Mouse (Mus musculus) limb, embryonic 10.5 days (tissue): ENCODE measurements at regions not wholly inside any gene's neighbourhood (a gene's known extent, or its start where the extent isn't known, plus 50 kb on each side); places are given as distances from the start of the nearest gene placed in this dataset.

ENCODE experiments used
- DNase-seq: peaks from one replicate; pipeline ENCODE4 v3.0.0-alpha.2; 2017; ENCODE audit warnings: low spot score
- H3K27ac ChIP-seq: fragments of 300-500 bp; sonication (generic); 2 replicates; pipeline ENCODE4 v1.5.1; 2016; ENCODE audit warnings: mild to moderate bottlenecking
- H3K27me3 ChIP-seq: fragments of 300-500 bp; sonication (generic); 2 replicates; pipeline ENCODE4 v1.6.1; 2016; ENCODE audit warnings: low read depth, mild to moderate bottlenecking; ENCODE audit not compliant: poor library complexity, severe bottlenecking
- H3K36me3 ChIP-seq: fragments of 300-500 bp; sonication (generic); 2 replicates; pipeline ENCODE4 v1.6.1; 2016; ENCODE audit warnings: mild to moderate bottlenecking, moderate library complexity
- H3K4me1 ChIP-seq: fragments of 300-500 bp; sonication (generic); 2 replicates; pipeline ENCODE4 v1.6.1; 2016
- H3K4me3 ChIP-seq: fragments of 300-500 bp; sonication (generic); 2 replicates; pipeline ENCODE4 v1.5.1; 2016; ENCODE audit warnings: mild to moderate bottlenecking, moderate library complexity
- H3K9me3 ChIP-seq: fragments of 300-500 bp; sonication (generic); replicated peaks from 2 replicates; pipeline ENCODE4 v1.6.1; 2016; ENCODE audit warnings: mild to moderate bottlenecking
- WGBS: fragments of 180-500 bp; shearing (Covaris S2); methylation state at CpG from one replicate; pipeline ENCODE4 v1.1.7; 2016; 5-methylcytosine and 5-hydroxymethylcytosine counted together

DNA sequence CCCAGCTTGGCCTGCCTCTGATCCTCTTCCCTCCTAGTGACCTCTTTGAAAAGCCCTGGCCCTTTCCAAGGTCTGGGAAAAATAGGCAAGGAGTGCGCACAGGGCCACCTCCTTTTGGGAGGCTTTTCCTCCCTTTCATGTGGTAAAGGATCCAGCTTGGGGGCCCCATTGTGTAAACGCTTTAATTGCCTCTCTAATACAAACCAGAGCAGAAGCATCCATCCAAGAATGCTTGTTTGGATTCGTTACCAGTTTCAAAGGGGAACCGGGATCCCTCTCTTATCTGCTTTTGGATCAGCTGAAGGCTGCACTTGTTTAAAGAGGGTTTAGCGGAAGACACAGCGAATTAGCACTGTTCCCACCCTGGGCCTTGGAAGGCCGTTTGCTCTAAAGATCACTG, 109.3 kb upstream of the Cops8 start:
- no peaks in the 10 kb centered on the region for H3K36me3 ChIP-seq
- H3K4me1 ChIP-seq, result peaks cover 13% of the 10 kb centered on the region
- 0 out of 2 replicates have a peak, but pooled peaks cover 5% of the 10 kb centered on the region for H3K27me3 ChIP-seq
- peak overlapping the region; percentile 53; the same call in 1 of the 2 replicates for H3K27ac ChIP-seq
- WGBS, result 7% methylated on average over 7 of the region's 7 CpGs
- H3K9me3 ChIP-seq, result no peaks in the 10 kb centered on the region
- no peak for DNase-seq
- H3K4me3 ChIP-seq, result no peak overlapping the region

GRCm38 (mm10) chr1:90495174-90495573, 107.6 kb upstream of the Cops8 start:
- no peak for DNase-seq
- 91% methylated on average over 9 of the region's 9 CpGs for WGBS
- Histone ChIP-seq H3K4me1 (peaks cover 13% of the 10 kb centered on the region), H3K27me3 (0 out of 2 replicates have a peak, but pooled peaks cover 5% of the 10 kb centered on the region), H3K4me3 (no peak overlapping the region), H3K9me3 (no peaks in the 10 kb centered on the region; the same call in 1 of the 2 replicates), H3K36me3 (no peaks in the 10 kb centered on the region), H3K27ac (no peak overlapping the region)

DNA sequence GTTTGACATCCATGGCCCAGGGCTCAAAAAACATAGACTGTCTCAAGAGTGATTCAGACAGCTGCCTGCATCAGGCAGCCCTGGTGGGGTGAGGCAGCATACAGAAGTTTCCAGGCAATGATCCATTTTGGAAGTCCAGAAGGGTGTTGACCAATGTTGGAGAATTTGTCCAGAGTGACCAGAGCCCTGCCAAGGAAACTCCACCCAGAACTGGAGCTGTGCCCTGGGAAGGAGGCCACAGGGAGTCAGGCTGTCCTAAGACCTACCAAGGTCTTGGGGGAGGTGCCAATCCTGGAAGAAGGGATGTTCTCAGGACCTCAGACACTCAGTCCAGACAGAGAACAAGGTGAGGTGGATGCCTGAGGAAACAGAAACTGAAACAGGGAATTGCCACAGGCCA, 105.2 kb upstream of the Cops8 start:
- no peak for DNase-seq
- 0 out of 2 replicates have a peak, but pooled peaks cover 5% of the 10 kb centered on the region for H3K27me3 ChIP-seq
- H3K4me3 ChIP-seq, result no peak overlapping the region
- peaks cover 13% of the 10 kb centered on the region for H3K4me1 ChIP-seq
- no peaks in the 10 kb centered on the region; the same call in 1 of the 2 replicates for H3K9me3 ChIP-seq
- no peaks in the 10 kb centered on the region for H3K36me3 ChIP-seq
- no peak overlapping the region for H3K27ac ChIP-seq

GRCm38 (mm10) chr1:90501373-90501772, 101.4 kb upstream of the Cops8 start:
- Histone ChIP-seq H3K27ac (no peak overlapping the region), H3K4me1 (peaks cover 19% of the 10 kb centered on the region), H3K36me3 (no peaks in the 10 kb centered on the region), H3K9me3 (no peaks in the 10 kb centered on the region; the same call in 1 of the 2 replicates), H3K27me3 (0 out of 2 replicates have a peak, but pooled peaks cover 3% of the 10 kb centered on the region), H3K4me3 (no peak overlapping the region)
- no peak for DNase-seq

DNA sequence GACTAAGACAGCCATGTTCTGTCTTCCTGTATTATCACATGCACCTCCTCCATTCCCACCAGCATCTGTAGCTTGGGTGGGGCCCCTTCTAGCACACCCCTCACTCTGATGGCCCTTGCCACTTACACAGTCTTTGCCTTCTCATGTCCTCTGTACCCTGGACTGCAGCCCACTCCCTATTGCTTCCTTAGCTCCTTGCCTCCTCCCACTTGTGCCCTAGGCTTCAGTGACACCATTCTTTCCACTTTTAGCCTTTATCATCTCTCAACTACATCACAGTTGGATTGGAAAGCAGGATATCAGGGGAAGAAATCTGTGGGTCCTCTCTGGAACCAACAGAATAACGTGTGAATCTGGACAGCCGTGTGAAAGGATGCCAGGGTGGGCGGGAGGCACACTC, 100.4 kb upstream of the Cops8 start:
- H3K4me1 ChIP-seq, result peaks cover 26% of the 10 kb centered on the region
- WGBS, result 89% methylated on average over 3 of the region's 3 CpGs
- DNase-seq, result no peak
- H3K27me3 ChIP-seq, result 0 out of 2 replicates have a peak, but pooled peaks cover 3% of the 10 kb centered on the region
- H3K36me3 ChIP-seq, result no peaks in the 10 kb centered on the region
- no peak overlapping the region; the same call in 1 of the 2 replicates for H3K27ac ChIP-seq
- no peak overlapping the region for H3K4me3 ChIP-seq
- H3K9me3 ChIP-seq, result no peaks in the 10 kb centered on the region; the same call in 1 of the 2 replicates

DNA sequence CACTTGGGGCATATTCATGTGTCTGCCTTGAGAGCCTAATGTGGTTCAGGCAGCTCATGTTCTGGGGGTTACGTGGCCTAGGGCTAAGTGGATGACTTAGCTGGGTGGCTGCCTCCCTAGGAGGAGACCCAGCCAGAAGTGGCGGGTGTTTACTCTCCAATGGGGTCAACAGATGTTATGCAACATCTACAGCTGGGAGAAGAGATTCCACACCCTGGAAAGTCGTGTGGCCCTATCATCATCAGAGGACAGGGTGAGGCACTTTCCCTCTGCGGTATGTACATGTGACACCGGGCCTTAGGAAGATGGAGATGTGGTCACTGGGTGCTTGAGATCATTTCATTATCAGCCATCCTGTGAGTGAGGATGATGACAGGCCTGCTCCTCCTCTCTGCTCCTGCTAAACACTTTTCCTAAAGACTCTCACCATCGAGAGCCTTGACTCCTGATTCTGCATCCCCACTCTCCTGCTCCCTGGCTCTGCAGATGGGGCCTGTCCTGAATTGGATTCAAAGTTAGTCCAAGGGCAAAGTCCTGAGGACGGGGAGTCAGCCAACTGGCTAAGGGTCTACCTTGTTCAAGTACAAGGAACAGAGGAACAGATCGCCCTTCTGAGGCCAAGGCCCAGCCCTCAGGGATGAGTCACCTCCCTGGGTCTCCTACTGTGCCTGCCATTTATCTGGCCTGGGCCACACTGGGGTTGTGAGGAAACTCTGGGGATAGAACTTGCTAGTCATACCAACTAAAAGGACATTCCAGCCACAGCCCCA, 99.8 kb upstream of the Cops8 start:
- Histone ChIP-seq H3K36me3 (no peaks in the 10 kb centered on the region), H3K27ac (peak overlapping the region; percentile 14; the same call in 1 of the 2 replicates), H3K27me3 (0 out of 2 replicates have a peak, but pooled peaks cover 3% of the 10 kb centered on the region), H3K4me3 (no peak overlapping the region), H3K4me1 (peaks cover 30% of the 10 kb centered on the region), H3K9me3 (no peaks in the 10 kb centered on the region; the same call in 1 of the 2 replicates)
- 84% methylated on average over 8 of the region's 8 CpGs for WGBS
- no peak for DNase-seq

- Histone ChIP-seq H3K4me1 (peaks cover 30% of the 10 kb centered on the region), H3K27me3 (0 out of 2 replicates have a peak, but pooled peaks cover 3% of the 10 kb centered on the region), H3K27ac (no peak overlapping the region), H3K4me3 (no peak overlapping the region), H3K36me3 (no peaks in the 10 kb centered on the region), H3K9me3 (no peaks in the 10 kb centered on the region)
- no peak for DNase-seq
- 12% methylated on average over 8 of the region's 8 CpGs for WGBS
These were observed 98.1 kb upstream of the Cops8 start for GRCm38 (mm10) chr1:90504583-90505080.

- no peak overlapping the region for H3K4me3 ChIP-seq
- WGBS, result 98% methylated on average over 3 of the region's 3 CpGs
- peaks cover 30% of the 10 kb centered on the region for H3K4me1 ChIP-seq
- no peak overlapping the region for H3K27ac ChIP-seq
- no peaks in the 10 kb centered on the region for H3K36me3 ChIP-seq
- 0 out of 2 replicates have a peak, but pooled peaks cover 3% of the 10 kb centered on the region for H3K27me3 ChIP-seq
- DNase-seq, result no peak
- no peaks in the 10 kb centered on the region for H3K9me3 ChIP-seq
These were observed 97.2 kb upstream of the Cops8 start for GRCm38 (mm10) chr1:90505599-90505998.

DNA sequence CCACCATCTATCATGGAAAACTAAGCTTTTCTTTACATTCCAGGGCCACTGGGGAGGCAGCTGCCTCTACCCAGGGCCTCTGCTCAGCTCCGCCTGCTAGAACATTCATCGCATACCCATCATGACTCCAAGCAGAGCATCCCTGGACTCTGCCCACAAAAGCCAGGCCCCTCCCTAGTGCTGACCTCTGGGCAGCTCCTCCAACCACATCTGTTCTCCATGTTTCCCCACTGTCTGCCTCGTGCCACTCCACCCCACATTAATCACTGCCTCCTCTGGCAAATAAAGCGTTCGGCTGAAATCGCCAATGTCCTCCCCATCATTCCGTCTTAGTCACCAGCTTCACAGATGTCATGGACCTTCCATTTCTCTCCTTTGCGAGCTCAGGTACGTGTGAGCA, 96.2 kb upstream of the Cops8 start:
- Histone ChIP-seq H3K9me3 (no peaks in the 10 kb centered on the region), H3K27ac (peak overlapping the region; percentile 3; the same call in 1 of the 2 replicates), H3K4me3 (no peak overlapping the region), H3K36me3 (no peaks in the 10 kb centered on the region), H3K4me1 (peaks cover 30% of the 10 kb centered on the region), H3K27me3 (0 out of 2 replicates have a peak, but pooled peaks cover 3% of the 10 kb centered on the region)
- WGBS, result 36% methylated on average over 9 of the region's 9 CpGs
- peak; percentile 44 for DNase-seq

GRCm38 (mm10) chr1:90509371-90509770, 93.4 kb upstream of the Cops8 start:
- H3K27me3 ChIP-seq, result no peaks in the 10 kb centered on the region
- no peaks in the 10 kb centered on the region for H3K36me3 ChIP-seq
- no peaks in the 10 kb centered on the region for H3K9me3 ChIP-seq
- H3K27ac ChIP-seq, result no peak overlapping the region
- no peak for DNase-seq
- 88% methylated on average over 7 of the region's 7 CpGs for WGBS
- H3K4me1 ChIP-seq, result peaks cover 21% of the 10 kb centered on the region
- no peak overlapping the region for H3K4me3 ChIP-seq

- H3K4me3 ChIP-seq, result no peak overlapping the region
- no peaks in the 10 kb centered on the region for H3K27me3 ChIP-seq
- H3K4me1 ChIP-seq, result peaks cover 5% of the 10 kb centered on the region
- H3K36me3 ChIP-seq, result no peaks in the 10 kb centered on the region
- no peak for DNase-seq
- H3K27ac ChIP-seq, result no peak overlapping the region
- no peaks in the 10 kb centered on the region for H3K9me3 ChIP-seq
- WGBS, result 82% methylated on average over 4 of the region's 4 CpGs
These were observed 89.2 kb upstream of the Cops8 start for GRCm38 (mm10) chr1:90513442-90514070.

DNA sequence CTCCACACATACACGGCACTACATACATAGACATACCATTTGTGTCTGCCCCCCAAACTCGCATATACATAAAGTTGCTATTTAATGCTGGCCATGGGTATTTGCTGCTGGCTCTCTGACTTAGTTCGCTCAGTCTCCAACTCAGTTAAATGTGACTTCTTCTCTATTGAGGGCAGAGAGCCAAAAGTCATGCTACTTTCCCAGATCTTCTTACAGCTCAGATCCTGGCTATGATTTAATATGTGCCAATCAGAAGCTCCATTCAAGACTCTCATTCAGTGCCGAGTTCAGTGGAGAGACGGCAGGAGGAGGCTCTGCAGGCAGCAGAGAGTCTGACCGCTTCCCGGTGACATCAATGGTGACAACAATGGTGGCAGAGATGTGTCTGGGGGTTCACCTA, 88.6 kb upstream of the Cops8 start:
- 89% methylated on average over 7 of the region's 7 CpGs for WGBS
- no peaks in the 10 kb centered on the region for H3K27me3 ChIP-seq

More for the DNA sequence above, 88.6 kb upstream of the Cops8 start:
- Histone ChIP-seq H3K4me1 (peaks cover 11% of the 10 kb centered on the region), H3K9me3 (no peaks in the 10 kb centered on the region), H3K36me3 (no peaks in the 10 kb centered on the region), H3K27ac (no peak overlapping the region), H3K4me3 (no peak overlapping the region)
- DNase-seq, result no peak
